Mouse (Mus musculus): ENCODE results near the gene Mybbp1a. TPM values are rescaled to one million over a fixed set of nuclear protein-coding genes. Genes with fewer than 3 reads are reported as not detected.
"Not testable (repeated sequence)": the region's sequence is repeated elsewhere in the genome, so short reads cannot be mapped to it uniquely, and the experiment has no call there.

Mybbp1a gene
- polyA plus RNA-seq, 1 experiment from 2014 or later: 69.6 TPM

- H3K4me2 ChIP-seq: no peak overlapping the region
- WGBS: 94% methylated on average over 5 of the region's 5 CpGs
- H3K4me1 ChIP-seq (replicated peaks): peaks cover 12% of the 10 kb centered on the region
- H3K9ac ChIP-seq: no peak overlapping the region
- H3K36me3 ChIP-seq: no peaks in the 10 kb centered on the region
- H3K27me3 ChIP-seq: peaks cover 16% of the 10 kb centered on the region
- H3K9me3 ChIP-seq: no peaks in the 10 kb centered on the region
- no peak overlapping the region for H3K4me3 ChIP-seq
- no peak for ATAC-seq (ENCODE audit: low read depth)
- H3K27ac ChIP-seq (replicated peaks): no peak overlapping the region
Measured at GRCm38 (mm10) chr11:72416666-72417065, 24.5 kb upstream of the Mybbp1a start.

GRCm38 (mm10) chr11:72417376-72417775 is 23.8 kb upstream of the Mybbp1a start:
- Histone ChIP-seq H3K9ac (no peak overlapping the region), H3K4me2 (no peak overlapping the region), H3K27ac (replicated peaks) (no peak overlapping the region), H3K4me1 (replicated peaks) (peaks cover 10% of the 10 kb centered on the region), H3K36me3 (no peaks in the 10 kb centered on the region), H3K4me3 (no peak overlapping the region), H3K27me3 (peaks cover 9% of the 10 kb centered on the region), H3K9me3 (no peaks in the 10 kb centered on the region)
- ATAC-seq (ENCODE audit: low read depth): no peak
- WGBS: 4% methylated on average over 4 of the region's 4 CpGs

- 0 out of 2 replicates have a peak, but pooled peaks cover under 1% of the 10 kb centered on the region for H3K27me3 ChIP-seq
- H3K4me2 ChIP-seq: no peak overlapping the region
- H3K9me3 ChIP-seq: no peaks in the 10 kb centered on the region
- ATAC-seq (ENCODE audit: low read depth): no peak
- H3K4me3 ChIP-seq: no peak overlapping the region
- peaks cover 10% of the 10 kb centered on the region for H3K4me1 ChIP-seq (replicated peaks)
- no peak overlapping the region for H3K27ac ChIP-seq (replicated peaks)
- WGBS: 45% methylated on average over 8 of the region's 8 CpGs
- no peak overlapping the region for H3K9ac ChIP-seq
- no peaks in the 10 kb centered on the region for H3K36me3 ChIP-seq
Measured at GRCm38 (mm10) chr11:72418227-72418626, 22.9 kb upstream of the Mybbp1a start.

GRCm38 (mm10) chr11:72419006-72419405 is 22.1 kb upstream of the Mybbp1a start:
- WGBS: 89% methylated on average over 6 of the region's 6 CpGs
- Histone ChIP-seq H3K4me1 (replicated peaks) (peaks cover 10% of the 10 kb centered on the region), H3K36me3 (no peaks in the 10 kb centered on the region), H3K9me3 (no peaks in the 10 kb centered on the region), H3K27ac (replicated peaks) (no peak overlapping the region), H3K9ac (no peak overlapping the region), H3K4me3 (no peak overlapping the region), H3K4me2 (no peak overlapping the region), H3K27me3 (no peaks in the 10 kb centered on the region)
- no peak for ATAC-seq (ENCODE audit: low read depth)

- Histone ChIP-seq H3K9ac (no peak overlapping the region), H3K9me3 (0 out of 2 replicates have a peak, but pooled peaks cover 3% of the 10 kb centered on the region), H3K27ac (replicated peaks) (no peak overlapping the region), H3K4me1 (replicated peaks) (peaks cover 10% of the 10 kb centered on the region), H3K36me3 (no peaks in the 10 kb centered on the region), H3K4me3 (no peak overlapping the region), H3K27me3 (no peaks in the 10 kb centered on the region), H3K4me2 (no peak overlapping the region)
- WGBS: 81% methylated on average over 6 of the region's 6 CpGs
- no peak for ATAC-seq (ENCODE audit: low read depth)
Measured at GRCm38 (mm10) chr11:72420460-72421122, 20.6 kb upstream of the Mybbp1a start.

- Histone ChIP-seq H3K27ac (replicated peaks) (no peak overlapping the region), H3K4me3 (no peak overlapping the region), H3K4me1 (replicated peaks) (peaks cover 10% of the 10 kb centered on the region), H3K4me2 (no peak overlapping the region), H3K36me3 (no peaks in the 10 kb centered on the region), H3K9me3 (0 out of 2 replicates have a peak, but pooled peaks cover 3% of the 10 kb centered on the region), H3K9ac (no peak overlapping the region), H3K27me3 (no peaks in the 10 kb centered on the region)
- ATAC-seq (ENCODE audit: low read depth): no peak
- WGBS: 89% methylated on average over 11 of the region's 11 CpGs
Measured at GRCm38 (mm10) chr11:72421518-72422278, 19.5 kb upstream of the Mybbp1a start.

- Histone ChIP-seq H3K9me3 (0 out of 2 replicates have a peak, but pooled peaks cover 3% of the 10 kb centered on the region), H3K36me3 (no peaks in the 10 kb centered on the region), H3K4me1 (replicated peaks) (no peaks in the 10 kb centered on the region), H3K27me3 (no peaks in the 10 kb centered on the region), H3K4me3 (no peak overlapping the region), H3K4me2 (no peak overlapping the region), H3K27ac (replicated peaks) (no peak overlapping the region), H3K9ac (no peak overlapping the region)
- no peak for ATAC-seq (ENCODE audit: low read depth)
- WGBS: 90% methylated on average over 4 of the region's 4 CpGs
Measured at GRCm38 (mm10) chr11:72423686-72424085, 17.5 kb upstream of the Mybbp1a start.

GRCm38 (mm10) chr11:72425201-72425600 is 16.0 kb upstream of the Mybbp1a start:
- H3K9ac ChIP-seq: no peak overlapping the region
- no peaks in the 10 kb centered on the region for H3K27me3 ChIP-seq
- no peak overlapping the region for H3K27ac ChIP-seq (replicated peaks)
- H3K4me2 ChIP-seq: no peak overlapping the region
- no peak for ATAC-seq (ENCODE audit: low read depth)
- H3K36me3 ChIP-seq: no peaks in the 10 kb centered on the region
- H3K9me3 ChIP-seq: 0 out of 2 replicates have a peak, but pooled peaks cover 3% of the 10 kb centered on the region
- H3K4me1 ChIP-seq (replicated peaks): no peaks in the 10 kb centered on the region
- H3K4me3 ChIP-seq: no peak overlapping the region

GRCm38 (mm10) chr11:72426884-72427283 is 14.3 kb upstream of the Mybbp1a start:
- Histone ChIP-seq H3K4me1 (replicated peaks) (no peaks in the 10 kb centered on the region), H3K4me2 (no peak overlapping the region), H3K9ac (no peak overlapping the region), H3K27ac (replicated peaks) (no peak overlapping the region), H3K36me3 (no peaks in the 10 kb centered on the region), H3K9me3 (0 out of 2 replicates have a peak, but pooled peaks cover 3% of the 10 kb centered on the region), H3K4me3 (no peak overlapping the region), H3K27me3 (no peaks in the 10 kb centered on the region)
- ATAC-seq (ENCODE audit: low read depth): no peak

GRCm38 (mm10) chr11:72428694-72429093 is 12.5 kb upstream of the Mybbp1a start:
- no peak overlapping the region for H3K4me2 ChIP-seq
- no peaks in the 10 kb centered on the region for H3K27me3 ChIP-seq
- H3K9me3 ChIP-seq: 0 out of 2 replicates have a peak, but pooled peaks cover 3% of the 10 kb centered on the region
- no peak for ATAC-seq (ENCODE audit: low read depth)
- H3K36me3 ChIP-seq: no peaks in the 10 kb centered on the region
- no peak overlapping the region for H3K27ac ChIP-seq (replicated peaks)
- H3K4me3 ChIP-seq: no peak overlapping the region
- H3K4me1 ChIP-seq (replicated peaks): no peaks in the 10 kb centered on the region
- H3K9ac ChIP-seq: no peak overlapping the region
- WGBS: 2% methylated on average over 5 of the region's 5 CpGs

- H3K4me3 ChIP-seq: no peak overlapping the region
- H3K4me1 ChIP-seq (replicated peaks): no peaks in the 10 kb centered on the region
- no peaks in the 10 kb centered on the region for H3K36me3 ChIP-seq
- no peak for ATAC-seq (ENCODE audit: low read depth)
- no peak overlapping the region for H3K9ac ChIP-seq
- no peak overlapping the region for H3K4me2 ChIP-seq
- WGBS: 54% methylated on average over 7 of the region's 7 CpGs
- no peaks in the 10 kb centered on the region for H3K27me3 ChIP-seq
- H3K27ac ChIP-seq (replicated peaks): no peak overlapping the region
- H3K9me3 ChIP-seq: 0 out of 2 replicates have a peak, but pooled peaks cover 2% of the 10 kb centered on the region
Measured at GRCm38 (mm10) chr11:72429288-72429690, 11.9 kb upstream of the Mybbp1a start.

- WGBS: 61% methylated on average over 9 of the region's 9 CpGs
- not testable (repeated sequence) for H3K27me3 ChIP-seq; H3K36me3 ChIP-seq; H3K27ac ChIP-seq (replicated peaks); H3K4me1 ChIP-seq (replicated peaks); H3K4me3 ChIP-seq; H3K9ac ChIP-seq; ATAC-seq (ENCODE audit: low read depth); H3K9me3 ChIP-seq; H3K4me2 ChIP-seq
Measured at GRCm38 (mm10) chr11:72430311-72431068, 10.7 kb upstream of the Mybbp1a start.

Measured in neural tube, embryonic 13.5 days (tissue).